Mouse (Mus musculus) ES-E14 (cell line): ENCODE measurements around the gene Brpf1.

Experiments
- CHD2 ChIP-seq: IDR thresholded peaks from 2 replicates; pipeline ENCODE4 v1.6.1; 2014; ENCODE audit warnings: mild to moderate bottlenecking, low read depth, low read length, inconsistent platforms
- HCFC1 ChIP-seq: IDR thresholded peaks from 2 replicates; pipeline ENCODE4 v1.6.1; 2012; ENCODE audit warnings: low read length, inconsistent platforms, borderline replicate concordance; ENCODE audit not compliant: insufficient read depth

DNA sequence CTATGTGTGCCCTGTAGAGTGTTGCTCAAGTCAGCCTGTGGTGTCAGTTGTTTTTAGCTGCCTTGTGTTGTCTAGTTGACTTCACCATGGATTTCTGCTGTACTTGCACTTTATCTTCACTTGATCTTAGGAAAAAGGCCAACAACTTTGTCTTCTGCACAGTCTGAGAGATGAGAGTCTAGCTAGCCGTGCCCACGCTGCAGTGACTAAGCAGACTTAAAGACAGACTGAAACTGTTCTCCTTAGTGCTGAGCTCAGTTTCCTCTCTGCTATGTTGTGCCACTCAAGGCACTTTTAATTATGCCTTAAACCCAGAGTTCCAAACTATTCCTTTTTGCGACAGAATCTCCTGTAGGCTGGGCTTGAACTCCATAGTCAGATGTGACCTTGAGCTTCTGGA, 9.0 kb downstream of the Brpf1 start:
- no peak for TF ChIP-seq CHD2
- TF ChIP-seq HCFC1, result no peak
